Comparison of ENCODE assay signal across 30 mouse cellular contexts in genomic region chr12:78975836-78976235, GRCm38 (mm10). TPM values are rescaled to one million over a fixed set of nuclear protein-coding genes. Genes with fewer than 3 reads are reported as not detected.
DNase-seq lines count a peak whose midpoint lies in the region; TF ChIP-seq lines count a peak whose summit lies in the region.
"Had no signal": no experiment of that assay in that cellular context is flagged by ENCODE, and none has a peak within 500 bp of the region (broad histone marks: within the 10 kb centered on the region; RNA-seq: fewer than 3 reads in every experiment).

No protein-coding gene starts in this region.

- no peaks in the 10 kb centered on the region for H3K27me3 ChIP-seq in CH12.LX (replicated peaks)
- H3K27me3 ChIP-seq: embryonic facial prominence, embryonic 15.5 days; forebrain, embryonic 12.5 days; hindbrain, embryonic 12.5 days; intestine, embryonic 15.5 days; limb, embryonic 13.5 days; liver, embryonic 12.5 days; neural tube, embryonic 12.5 days had no signal

- no peak for TF ChIP-seq CTCF in CH12.LX (conservative IDR thresholded peaks at IDR 0.05 in 1 of 2, IDR thresholded peaks at IDR 0.05 in 1 of 2; ENCODE audit: low read depth in 2 of 2, low read length in 2 of 2)

- DNase-seq in spleen, postnatal 36 days (ENCODE audit: low spot score in 2 of 2) = peak; percentile 50 to 55
- DNase-seq in spleen, adult 18-20 months = no peak
- peak; percentile 32 to 39 for DNase-seq in B cell, adult 2 months
- DNase-seq in CH12.LX (ENCODE audit: extremely low read depth) = peak; percentile 80
- peak; percentile 34 for DNase-seq in naive thymus-derived CD4-positive, alpha-beta T cell, adult 2 months (ENCODE audit: low read depth)
- no peak for DNase-seq in right cerebral cortex, postnatal 10 days (ENCODE audit: low spot score in 2 of 2)
- DNase-seq in testis, postnatal 14 days (ENCODE audit: low spot score) = no peak
- DNase-seq: adrenal gland, adult 8-10 months; cerebellum, adult 2 months; cerebellum, postnatal 14 days; gastrocnemius, postnatal 14 days; heart, adult 18-20 months; heart, postnatal 36 days; kidney, adult 2 months; kidney, postnatal 4 days; lung, adult 18-20 months; lung, postnatal 4 days; retina, postnatal 1 day; thymus, adult 18-20 months had no signal

- dilution Hi-C loops in CH12.LX (cut with MboI; ENCODE audit: extremely low pct_ligation_motif_present, extremely low pct_unique_long_range_greater_than_20kb, low sequenced_read_pairs) = no loop called here

- in situ Hi-C loops in CH12.LX (cut with MboI; ENCODE audit: low pct_ligation_motif_present, low pct_unique_long_range_greater_than_20kb, low sequenced_read_pairs) = loop anchor here (5.0 kb wide), 1 partner anchor 54 kb away; no protein-coding TSS in a partner anchor

- peaks cover 9% of the 10 kb centered on the region; the same call in 1 of the 2 replicates for H3K79me2 ChIP-seq in CH12.LX (replicated peaks; ENCODE audit: control insufficient read depth, extremely low read depth, insufficient read depth, poor library complexity, severe bottlenecking)

- no peak overlapping the region for H3K4me3 ChIP-seq in CH12.LX (replicated peaks in 1 of 3; ENCODE audit: low read depth in 2 of 3, low read length in 2 of 3, poor library complexity in 1 of 3)
- H3K4me3 ChIP-seq: embryonic facial prominence, embryonic 15.5 days; forebrain, embryonic 12.5 days; hindbrain, embryonic 12.5 days; intestine, embryonic 15.5 days; limb, embryonic 13.5 days; liver, embryonic 12.5 days; midbrain, embryonic 10.5 days; neural tube, embryonic 12.5 days had no signal

- peaks cover 44 to 62% of the 10 kb centered on the region in 2 experiments for H3K36me3 ChIP-seq in CH12.LX (replicated peaks in 1 of 2; ENCODE audit: control insufficient read depth in 1 of 2, insufficient read depth in 1 of 2, low read length in 1 of 2)
- H3K36me3 ChIP-seq: embryonic facial prominence, embryonic 15.5 days; forebrain, embryonic 12.5 days; intestine, embryonic 15.5 days; limb, embryonic 13.5 days; liver, embryonic 12.5 days; midbrain, embryonic 10.5 days had no signal

- no peak overlapping the region for H3K9ac ChIP-seq in CH12.LX (ENCODE audit: insufficient read depth, low read depth)
- H3K9ac ChIP-seq: embryonic facial prominence, embryonic 15.5 days; forebrain, embryonic 12.5 days; hindbrain, embryonic 12.5 days; intestine, embryonic 15.5 days; limb, embryonic 13.5 days; liver, embryonic 12.5 days; neural tube, embryonic 12.5 days had no signal

- no peak overlapping the region for H3K4me2 ChIP-seq in CH12.LX (ENCODE audit: insufficient read depth, low read depth, poor library complexity, severe bottlenecking)
- H3K4me2 ChIP-seq: embryonic facial prominence, embryonic 15.5 days; forebrain, embryonic 12.5 days; heart, embryonic 11.5 days; hindbrain, embryonic 12.5 days; intestine, embryonic 15.5 days; limb, embryonic 13.5 days; liver, embryonic 12.5 days; neural tube, embryonic 12.5 days had no signal

- H3K9me3 ChIP-seq in CH12.LX (replicated peaks; ENCODE audit: low read length) = no peaks in the 10 kb centered on the region
- H3K9me3 ChIP-seq: embryonic facial prominence, embryonic 15.5 days; forebrain, embryonic 12.5 days; hindbrain, embryonic 12.5 days; intestine, embryonic 15.5 days; limb, embryonic 13.5 days; liver, embryonic 12.5 days; midbrain, embryonic 10.5 days; neural tube, embryonic 12.5 days had no signal

- TF ChIP-seq POLR2A in CH12.LX (IDR thresholded peaks at IDR 0.05; ENCODE audit: low read depth, low read length) = no peak

- TF ChIP-seq RAD21 in CH12.LX (IDR thresholded peaks at IDR 0.05; ENCODE audit: low read depth, low read length) = no peak; the same call in 1 of the 2 replicates

- H3K27ac ChIP-seq in CH12.LX (ENCODE audit: insufficient read depth, low read depth) = no peak overlapping the region
- H3K27ac ChIP-seq: embryonic facial prominence, embryonic 15.5 days; forebrain, embryonic 12.5 days; hindbrain, embryonic 12.5 days; hindbrain, postnatal 0 days; intestine, embryonic 15.5 days; kidney, postnatal 0 days; limb, embryonic 13.5 days; liver, embryonic 12.5 days; midbrain, embryonic 10.5 days; neural tube, embryonic 12.5 days had no signal

- peaks cover 20 to 66% of the 10 kb centered on the region in 2 experiments for H3K4me1 ChIP-seq in CH12.LX (ENCODE audit: control insufficient read depth in 1 of 2, insufficient read depth in 2 of 2)
- H3K4me1 ChIP-seq: embryonic facial prominence, embryonic 15.5 days; forebrain, embryonic 12.5 days; hindbrain, embryonic 12.5 days; intestine, embryonic 15.5 days; limb, embryonic 13.5 days; neural tube, embryonic 12.5 days had no signal

- peak; percentile 97 for TF ChIP-seq EP300 in CH12.LX (IDR thresholded peaks at IDR 0.05; ENCODE audit: low read length)

TF ChIP-seq in CH12.LX, 34 proteins besides CTCF, POLR2A, EP300 and RAD21:
- TF ChIP-seq HCFC1 (IDR thresholded peaks at IDR 0.05; ENCODE audit: low read depth, low read length) (no peak; the same call in 1 of the 2 replicates), ZNF384 (IDR thresholded peaks at IDR 0.05; ENCODE audit: low read depth, low read length) (peak; percentile 26; the same call in 1 of the 2 replicates), MAZ (IDR thresholded peaks at IDR 0.05; ENCODE audit: low read depth, low read length) (peak; percentile 41; the same call in 1 of the 2 replicates), E2F4 (IDR thresholded peaks at IDR 0.05; ENCODE audit: insufficient replicate concordance, low read depth, low read length) (no peak), ZC3H11A (IDR thresholded peaks at IDR 0.05; ENCODE audit: low read depth, low read length) (no peak), NRF1 (IDR thresholded peaks at IDR 0.05; ENCODE audit: low read depth, low read length) (0 out of 2 replicates have a peak, but pooled peaks have one; percentile 20), JUN (IDR thresholded peaks at IDR 0.05; ENCODE audit: insufficient read depth, low read depth, low read length) (peak; percentile 63), MEF2A (IDR thresholded peaks at IDR 0.05; ENCODE audit: borderline replicate concordance, low read depth, low read length) (peak; percentile 95), UBTF (IDR thresholded peaks at IDR 0.05; ENCODE audit: low read depth, low read length) (no peak), MAFK (IDR thresholded peaks at IDR 0.05; ENCODE audit: insufficient replicate concordance, low read length) (peak; percentile 76), SIN3A (IDR thresholded peaks at IDR 0.05; ENCODE audit: low read length) (peak; percentile 76; the same call in 1 of the 2 replicates), JUND (conservative IDR thresholded peaks at IDR 0.05; ENCODE audit: low read depth, low read length) (peak; percentile 63), RCOR1 (conservative IDR thresholded peaks at IDR 0.05; ENCODE audit: low read depth, low read length) (peak; percentile 93; the same call in 1 of the 2 replicates), ELF1 (IDR thresholded peaks at IDR 0.05; ENCODE audit: low read depth, low read length) (peak; percentile 53; the same call in 1 of the 2 replicates), MAX (IDR thresholded peaks at IDR 0.05; ENCODE audit: low read length) (0 out of 2 replicates have a peak, but pooled peaks have one; percentile 26), BHLHE40 (IDR thresholded peaks at IDR 0.05; ENCODE audit: low read depth, low read length) (peak; percentile 75), SMC3 (IDR thresholded peaks at IDR 0.05; ENCODE audit: low read depth, low read length) (peak; percentile 19; the same call in 1 of the 2 replicates), ETS1 (conservative IDR thresholded peaks at IDR 0.05; ENCODE audit: low read depth, low read length) (peak; percentile 84), IRF4 (IDR thresholded peaks at IDR 0.05; ENCODE audit: low read depth, low read length) (peak; percentile 94), CHD2 (IDR thresholded peaks at IDR 0.05; ENCODE audit: low read length) (peak; percentile 85), TCF12 (IDR thresholded peaks at IDR 0.05; ENCODE audit: low read depth, low read length) (peak; percentile 96), POLR2AphosphoS2 (IDR thresholded peaks at IDR 0.05; ENCODE audit: low read depth, low read length) (no peak)
TF ChIP-seq in CH12.LX: peak in this region for 17.

RNA-seq across cellular contexts. Expression of gene Tmem229b, which starts 31.6 kb away (rescaled TPM):
- 41.7 and 45.0 TPM in 2 replicates for total RNA-seq in CH12.LX (2012; rRNA removed)
- 64.4 and 66.5 TPM in 2 replicates for total RNA-seq in CH12.LX (2014; rRNA removed)
- polyA plus RNA-seq in CH12.LX (2012; ENCODE audit: insufficient read length, low read depth) = 125 and 129 TPM in 2 replicates

RNA-seq across cellular contexts. Expression of gene Plekhh1, which starts 53.1 kb away (rescaled TPM):
- total RNA-seq in CH12.LX (2012; rRNA removed) = 0.92 and 1.9 TPM in 2 replicates
- 0.27 and 0.31 TPM in 2 replicates for total RNA-seq in CH12.LX (2014; rRNA removed)
- 0.69 and 0.75 TPM in 2 replicates for polyA plus RNA-seq in CH12.LX (2012; ENCODE audit: insufficient read length, low read depth)

Comparison
In these comparisons a context has a peak if more than half of its experiments do, and no peak if none do; other contexts are left out.
1. DNase-seq: peak in spleen, postnatal 36 days (2 of 2), B cell, adult 2 months (2 of 2), CH12.LX (single experiment) and naive thymus-derived CD4-positive, alpha-beta T cell, adult 2 months (single experiment); none in spleen, adult 18-20 months (0 of 2), right cerebral cortex, postnatal 10 days (0 of 2) and testis, postnatal 14 days (single experiment).